Mouse (Mus musculus) retina, embryonic 14.5 days (tissue): ENCODE measurements around the gene Sart3.

Source experiments
- DNase-seq: peaks from one replicate; pipeline ENCODE4 v3.0.0-alpha.2; 2015; ENCODE audit warnings: low spot score

The Sart3 gene

DNA sequence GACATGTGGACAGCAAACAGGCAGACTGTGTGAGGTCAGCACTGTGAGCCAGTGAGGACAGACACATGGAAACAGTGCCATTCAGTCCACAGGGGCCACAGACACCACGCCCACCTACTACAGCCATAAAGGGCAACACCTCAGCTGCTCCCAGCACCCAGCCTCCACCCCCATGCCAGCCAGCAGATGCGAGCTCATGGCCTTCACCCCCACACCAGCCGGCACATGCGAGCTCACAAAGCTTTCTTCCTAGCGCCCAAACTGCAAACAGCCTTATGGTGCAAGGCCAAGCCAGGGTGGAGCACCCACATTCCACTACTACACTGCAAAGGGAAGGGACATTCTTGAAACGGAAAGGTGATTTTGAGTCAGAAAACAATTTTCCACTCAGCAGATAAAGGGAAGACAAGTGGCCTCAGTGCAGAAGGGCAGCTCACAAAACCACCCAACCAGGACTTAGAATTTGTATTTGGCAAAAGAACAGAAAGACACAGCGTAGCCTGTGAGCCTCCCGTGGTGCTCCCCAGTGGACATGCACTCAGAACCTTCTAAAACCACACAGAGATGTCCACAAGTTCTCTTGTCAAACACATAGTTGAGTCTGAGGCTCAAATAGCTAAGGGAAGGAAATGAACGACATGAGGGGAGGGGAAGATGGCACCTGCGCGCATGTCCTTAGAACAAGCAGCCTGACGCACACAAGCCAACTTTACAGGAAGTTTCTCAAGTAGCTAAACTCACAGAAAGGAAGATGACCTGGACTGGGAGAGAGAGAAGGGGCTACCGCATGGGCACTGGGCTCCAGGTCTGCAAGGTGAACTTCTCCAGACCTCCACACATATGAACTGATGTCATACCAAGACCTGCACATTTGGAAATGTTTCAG, 6.4 kb downstream of the Sart3 start:
- DNase-seq = no peak

DNA sequence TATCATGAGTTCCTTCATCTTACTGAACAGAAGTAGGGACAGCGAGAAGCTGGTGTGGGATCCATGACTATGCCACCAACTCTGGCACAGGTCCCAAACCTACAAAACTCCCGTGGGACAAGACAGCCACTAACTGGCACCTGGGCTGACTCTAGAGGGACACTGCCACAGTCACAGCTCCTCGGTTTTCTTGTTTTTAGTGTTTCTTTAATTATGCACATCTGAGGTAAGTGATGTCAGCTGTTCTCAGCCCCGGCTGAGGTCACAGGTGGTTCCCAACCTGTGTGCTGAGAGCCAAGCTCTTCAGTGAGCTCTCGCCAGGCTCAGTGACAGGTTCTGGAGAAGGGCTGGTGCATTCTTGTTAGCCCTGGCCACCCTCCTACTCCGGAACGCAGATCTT, 7.9 kb downstream of the Sart3 start:
- DNase-seq = no peak

DNA sequence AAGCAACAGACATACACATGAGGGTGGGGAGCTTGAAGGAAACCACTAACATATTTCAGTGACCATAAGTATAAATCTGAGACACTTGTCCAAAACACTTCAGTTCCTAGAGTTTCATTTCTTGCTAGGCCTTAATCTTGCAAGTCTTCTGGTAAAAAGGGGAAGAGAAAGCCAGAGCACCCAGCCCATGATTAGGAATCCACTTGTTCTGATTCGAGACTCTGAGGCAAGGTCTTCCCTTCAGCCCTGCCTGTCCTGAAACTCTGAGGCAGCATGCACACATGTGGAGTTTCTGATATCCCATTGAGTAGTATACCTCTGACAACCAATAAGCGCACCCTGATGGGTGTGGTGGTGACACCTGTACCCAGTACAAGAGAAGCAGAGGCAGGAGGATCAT, 10.7 kb downstream of the Sart3 start:
- DNase-seq = no peak

DNA sequence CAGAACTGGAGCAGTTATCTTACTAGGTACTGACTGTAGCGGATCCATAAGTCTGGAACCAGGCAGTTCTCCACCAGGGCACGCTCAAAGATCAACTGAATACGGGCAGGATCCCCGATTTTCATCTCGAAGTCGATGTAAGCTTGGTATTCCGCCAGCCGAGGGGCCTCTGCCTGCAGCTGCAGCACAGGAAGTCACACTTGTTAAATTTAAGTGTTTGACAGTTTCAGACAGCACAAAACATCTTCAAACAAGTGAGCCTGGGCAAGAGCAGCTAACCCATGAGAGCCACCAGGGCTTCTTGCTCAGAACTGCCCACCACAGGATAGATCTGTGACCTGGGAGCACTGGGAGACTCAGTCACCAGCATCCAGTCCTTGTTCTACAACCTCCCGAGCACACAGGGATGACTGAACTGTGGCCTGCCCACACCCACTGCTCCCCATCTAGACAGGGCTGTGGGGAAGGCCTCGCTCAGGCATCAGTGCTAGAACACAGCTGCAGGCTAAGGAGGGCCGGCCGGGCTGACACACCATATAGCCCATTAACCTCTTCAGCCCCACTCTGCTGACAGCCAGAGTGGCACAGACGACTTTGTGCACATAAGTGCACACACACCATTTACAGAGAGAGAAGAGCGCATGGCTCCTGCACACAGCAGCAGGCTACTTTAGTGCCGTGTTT, 16.8 kb downstream of the Sart3 start:
- DNase-seq = no peak

DNA sequence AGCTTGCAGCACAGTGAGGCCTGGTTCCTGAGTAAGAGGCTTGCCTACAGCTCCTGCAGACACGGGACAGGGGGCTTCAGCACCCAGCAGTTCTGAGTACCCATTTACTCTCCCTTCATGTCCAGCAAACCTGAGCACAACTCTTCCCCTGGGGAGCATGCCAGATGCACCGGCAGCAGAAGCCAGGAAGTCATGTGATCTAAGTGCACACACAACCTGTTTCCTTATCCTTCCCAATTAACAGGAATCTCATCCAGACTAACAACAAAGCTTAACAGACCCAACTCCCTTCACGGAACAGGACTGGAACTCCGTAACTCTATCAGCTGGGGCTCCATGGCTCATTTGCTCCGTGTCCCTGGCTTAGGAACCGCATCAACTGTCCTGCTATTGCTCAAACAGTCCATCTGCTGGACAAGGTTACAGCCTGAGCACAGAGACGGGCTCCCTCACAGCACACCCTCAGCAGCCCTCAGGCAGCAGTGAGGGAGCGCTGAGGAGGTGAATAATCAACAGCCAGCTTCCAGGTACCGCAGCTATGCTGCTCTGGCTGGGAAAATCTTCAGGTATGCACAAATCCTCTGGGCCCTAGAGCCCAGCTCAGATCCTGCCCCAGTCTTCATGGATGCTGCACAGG, 20.7 kb downstream of the Sart3 start:
- no peak for DNase-seq

DNA sequence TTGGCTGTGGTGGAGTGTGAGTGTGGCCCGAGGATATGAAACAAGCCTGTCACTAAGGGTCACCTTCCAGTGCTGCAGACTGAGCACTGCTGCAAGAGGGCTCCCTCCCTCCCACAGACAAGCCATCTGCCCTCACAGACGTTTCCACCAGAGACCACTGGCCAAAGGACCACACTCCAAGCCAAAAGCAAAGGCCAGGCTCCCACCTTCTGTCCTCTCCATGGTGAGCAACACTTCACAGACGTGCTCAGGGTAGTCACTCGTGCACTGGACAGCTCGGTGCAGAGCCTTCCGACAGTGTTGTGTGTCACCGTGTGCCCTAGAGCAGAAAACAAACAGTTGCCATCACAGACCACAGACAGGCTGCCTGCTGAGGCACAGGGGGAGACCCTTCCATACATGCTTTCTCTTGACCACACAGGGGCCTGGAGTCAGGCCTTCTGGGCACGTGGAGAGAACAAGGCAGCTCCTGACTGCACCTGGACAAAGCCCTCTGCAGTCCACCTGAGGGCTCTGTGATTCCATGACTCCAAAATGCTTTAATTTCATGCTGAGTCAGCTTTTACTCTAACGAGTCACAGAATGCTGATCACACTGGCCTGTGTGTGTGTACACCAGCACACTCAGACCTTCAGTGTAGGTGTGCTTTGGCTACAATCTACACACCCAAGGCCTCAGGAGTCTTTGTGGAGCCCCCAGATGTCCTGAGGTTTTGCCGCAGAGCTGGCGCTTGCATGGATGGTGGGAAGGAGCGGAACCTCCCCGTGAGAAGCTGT, 23.6 kb downstream of the Sart3 start:
- no peak for DNase-seq

DNA sequence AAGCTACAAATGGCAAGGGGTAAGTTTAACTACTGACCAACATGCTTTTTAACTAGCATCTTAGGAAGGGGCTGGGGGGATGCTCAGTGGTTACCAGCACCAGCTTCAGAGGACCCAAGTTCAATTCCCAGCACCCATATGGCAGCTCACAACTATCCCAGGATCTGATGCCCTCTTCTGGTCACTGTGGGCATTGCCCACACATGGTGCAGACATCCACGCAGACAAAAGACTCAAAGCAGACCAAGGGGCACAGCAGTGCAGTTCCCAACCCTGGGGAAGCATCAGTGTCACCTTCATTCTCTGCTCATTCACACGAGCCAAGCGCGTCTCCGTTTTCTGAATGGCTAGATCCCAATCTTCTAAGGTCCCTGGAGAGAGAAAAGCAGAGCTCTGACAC, 24.7 kb downstream of the Sart3 start:
- DNase-seq = no peak

DNA sequence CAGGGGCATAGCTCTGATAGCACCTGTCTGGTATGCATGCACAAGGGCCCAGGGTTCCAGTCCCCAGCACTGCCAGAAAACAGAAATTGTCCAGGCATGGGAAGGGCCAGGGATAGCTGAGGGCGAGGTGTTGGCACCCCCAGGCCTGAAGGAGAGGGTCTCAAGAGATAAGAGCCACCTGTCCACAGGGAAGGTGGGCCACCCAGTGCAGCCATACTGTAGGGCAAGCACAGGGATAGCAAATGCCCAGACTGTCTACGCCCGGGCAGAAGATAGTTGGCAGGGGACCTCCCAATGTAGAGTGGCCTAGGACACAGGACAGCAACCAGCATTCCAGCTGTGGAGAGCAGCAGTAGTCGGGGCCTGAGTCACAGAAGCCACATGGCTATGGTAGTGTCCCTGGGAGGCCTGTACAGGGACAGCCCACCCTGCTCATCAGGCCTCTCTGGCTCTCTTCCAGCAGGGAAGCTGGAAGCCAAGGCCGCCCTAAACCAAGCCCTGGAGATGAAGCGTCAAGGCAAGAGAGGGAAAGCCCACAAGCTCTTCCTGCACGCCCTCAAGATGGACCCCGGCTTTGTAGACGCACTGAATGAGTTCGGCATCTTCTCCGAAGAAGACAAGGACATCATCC, 34.6 kb downstream of the Sart3 start:
- DNase-seq = no peak

DNA sequence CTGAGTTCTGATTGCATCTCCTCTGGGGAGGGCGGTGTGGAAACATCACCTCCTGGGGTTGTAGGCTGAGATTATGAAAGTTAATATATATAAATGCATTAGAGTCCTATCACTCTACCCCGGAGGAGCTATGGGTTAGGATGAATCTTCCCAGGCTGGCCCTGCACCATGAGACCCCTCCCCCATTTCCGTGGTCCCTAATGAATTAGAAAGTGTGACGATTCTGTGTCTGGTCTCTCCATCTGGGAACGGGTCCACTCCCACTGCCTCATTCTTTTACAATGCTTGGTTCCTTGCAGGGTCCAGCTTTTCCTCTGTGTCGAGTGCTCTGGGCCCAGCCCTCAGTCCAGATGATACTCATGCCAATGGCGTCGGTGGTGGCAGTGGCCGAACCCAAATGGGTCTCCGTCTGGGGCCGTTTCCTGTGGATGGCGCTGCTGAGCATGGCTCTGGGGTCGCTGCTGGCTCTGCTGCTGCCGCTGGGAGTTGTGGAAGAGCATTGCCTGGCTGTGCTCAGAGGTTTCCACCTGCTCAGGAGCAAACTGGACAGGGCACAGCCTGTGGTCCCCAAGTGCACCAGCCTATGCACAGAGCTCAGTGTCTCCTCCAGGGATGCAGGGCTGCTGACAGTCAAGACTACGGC, 35.7 kb downstream of the Sart3 start:
- DNase-seq = peak; percentile 12

DNA sequence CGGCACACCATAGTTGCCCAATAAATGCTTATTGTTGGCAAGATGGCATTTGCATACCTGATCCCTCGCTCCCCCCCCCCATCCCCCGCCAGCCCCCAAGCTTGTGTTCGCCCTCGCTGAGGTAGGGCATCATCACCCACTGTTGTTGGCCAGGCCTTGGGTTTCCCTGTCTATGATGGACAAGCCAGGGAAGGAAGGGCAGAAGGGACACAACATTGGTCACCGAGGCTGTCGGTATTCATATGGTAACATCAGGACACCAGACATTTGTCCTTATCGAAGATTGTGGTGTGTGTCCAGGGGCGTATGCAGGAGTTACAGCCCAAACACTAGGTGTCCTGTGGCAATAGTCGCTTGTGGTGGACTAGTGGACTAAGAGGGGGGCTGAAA, 36.2 kb downstream of the Sart3 start:
- peak; percentile 21 for DNase-seq

DNA sequence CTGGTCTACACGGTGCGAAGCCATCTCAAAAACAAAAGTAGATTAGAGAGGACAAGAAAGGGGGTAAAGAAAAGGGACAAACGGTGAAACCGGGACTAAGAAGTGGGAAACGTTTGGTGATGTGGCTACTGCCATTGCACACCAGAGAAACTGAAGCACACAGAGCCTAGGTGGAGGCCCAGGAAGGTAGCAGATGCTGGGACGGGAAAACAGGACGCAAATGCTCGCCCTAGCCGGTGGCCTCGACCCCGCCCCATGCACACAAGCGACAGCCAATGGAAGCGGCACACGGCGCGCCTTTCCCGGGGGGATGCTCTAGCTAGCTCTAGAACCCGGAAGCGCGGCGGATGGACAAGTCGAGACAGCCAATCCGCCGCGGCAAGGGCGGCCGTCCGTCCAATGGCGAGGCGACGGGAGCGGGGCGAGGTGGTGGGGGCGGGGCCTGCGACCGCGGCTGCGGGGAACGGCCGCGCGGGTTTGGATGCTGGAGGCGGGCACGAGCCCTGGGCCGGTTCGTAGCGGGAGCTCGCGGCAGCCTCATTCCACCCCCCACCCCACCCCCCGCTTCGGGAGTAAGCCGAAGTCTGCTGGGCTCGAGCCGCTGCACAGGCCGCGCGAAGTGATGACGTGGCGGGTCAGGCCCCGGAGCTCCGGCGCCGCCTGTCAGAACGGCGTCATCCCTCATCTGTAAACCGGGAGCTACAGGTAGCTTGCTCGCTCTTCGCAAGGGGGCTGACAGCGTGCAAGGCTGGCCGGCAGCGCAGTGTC, 36.8 kb downstream of the Sart3 start, which contains the start of gene Ficd:
Gene Ficd (plus strand): TSS at position 459 of the 768 bp plus-strand sequence.
- DNase-seq = peak; percentile 99

DNA sequence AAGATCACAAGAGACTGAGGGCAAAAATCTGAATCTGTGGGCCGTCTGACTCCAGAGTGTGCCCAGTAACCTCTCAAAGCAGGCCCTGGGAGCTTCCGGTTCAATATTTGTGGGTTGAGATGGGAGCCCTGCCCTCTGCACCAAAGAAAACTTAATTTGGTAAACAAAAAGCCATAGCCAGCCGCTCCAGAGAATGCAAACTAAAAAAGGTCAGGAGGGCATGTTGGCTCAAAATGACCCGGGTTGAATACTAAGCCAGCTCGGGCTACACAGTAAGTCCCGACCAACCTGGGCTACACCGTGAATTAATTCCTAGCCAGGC, 37.3 kb downstream of the Sart3 start:
- no peak for DNase-seq

DNA sequence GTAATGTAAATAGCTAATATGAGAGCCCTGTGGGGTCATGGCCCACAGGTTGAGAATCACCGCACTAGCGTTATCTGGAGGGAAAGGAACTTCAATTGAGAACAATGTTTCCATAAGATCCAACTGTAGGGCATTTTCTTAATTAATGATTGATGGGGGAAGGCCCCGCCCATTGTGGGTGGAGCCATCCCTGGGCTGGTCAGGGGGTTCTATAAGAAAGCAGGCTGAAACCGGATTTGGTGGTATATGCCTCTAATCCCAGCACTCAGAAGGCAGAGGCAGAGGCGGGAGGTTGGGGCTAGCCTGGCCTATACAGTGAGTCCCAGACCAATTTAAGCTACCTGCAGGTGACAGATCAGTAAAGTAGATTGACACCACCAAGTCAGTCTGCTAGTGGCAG, 37.9 kb downstream of the Sart3 start:
- DNase-seq = peak; percentile 27

DNA sequence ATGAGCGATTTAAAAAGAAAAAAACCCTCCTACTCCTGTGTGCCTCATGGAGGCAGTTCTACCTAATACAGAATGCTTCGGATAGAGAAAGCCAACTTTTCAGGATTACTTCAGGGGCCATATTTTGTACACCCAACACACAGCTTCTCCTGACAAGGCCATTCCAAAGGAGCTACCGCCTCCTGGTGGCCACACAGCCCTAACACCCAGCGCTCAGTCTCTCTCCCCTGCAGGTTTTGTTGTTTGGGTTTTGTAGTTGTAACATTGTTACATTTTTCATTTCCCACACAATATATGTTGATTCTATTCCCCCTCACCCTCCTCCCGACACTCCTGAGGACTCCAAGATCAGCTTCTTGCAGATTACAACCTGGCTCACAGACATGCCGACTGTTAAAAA, 40.1 kb downstream of the Sart3 start:
- DNase-seq = peak; percentile 72

DNA sequence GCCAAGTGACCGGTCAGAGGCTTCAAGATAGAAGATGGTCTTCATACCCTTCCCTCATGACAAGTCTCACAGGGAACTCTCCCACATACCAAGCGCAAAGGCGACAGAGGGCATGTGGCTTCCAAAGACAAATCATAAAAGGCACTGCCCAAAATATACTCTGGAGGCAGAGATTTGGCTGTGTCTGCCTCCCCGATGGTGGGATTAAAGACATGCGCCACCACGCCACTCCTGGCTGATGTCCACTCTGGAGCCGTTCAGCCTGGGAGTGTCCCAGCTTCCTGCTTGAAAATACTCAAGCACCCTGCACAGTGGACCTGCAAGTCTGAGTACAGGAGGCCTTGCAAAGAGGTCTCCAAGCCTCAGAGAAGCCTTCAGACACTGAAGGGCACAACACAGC, 41.1 kb downstream of the Sart3 start:
- no peak for DNase-seq

DNA sequence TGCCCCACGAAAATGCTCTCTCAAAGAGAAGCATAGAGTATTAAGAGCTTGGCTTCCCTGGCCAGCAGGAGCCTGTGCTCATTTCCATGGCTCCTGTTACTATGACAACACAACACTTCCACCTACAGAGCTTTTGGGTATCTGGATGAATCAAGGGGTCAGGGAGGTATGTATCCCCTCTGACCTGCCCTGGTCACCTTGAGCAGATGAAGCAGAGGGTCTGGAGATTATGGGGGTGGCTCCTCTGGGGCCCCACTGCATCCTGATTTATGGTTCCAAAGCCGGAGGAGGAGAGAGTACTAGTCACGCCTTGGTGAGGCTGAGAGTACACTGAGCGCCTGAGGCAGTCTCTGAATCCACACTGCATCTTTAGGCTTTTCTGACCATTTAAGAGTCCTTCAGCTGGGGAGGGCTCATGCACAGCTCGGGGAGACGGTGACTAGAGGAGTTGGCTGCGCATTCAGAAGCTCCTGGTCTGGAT, 41.6 kb downstream of the Sart3 start:
- DNase-seq = no peak

DNA sequence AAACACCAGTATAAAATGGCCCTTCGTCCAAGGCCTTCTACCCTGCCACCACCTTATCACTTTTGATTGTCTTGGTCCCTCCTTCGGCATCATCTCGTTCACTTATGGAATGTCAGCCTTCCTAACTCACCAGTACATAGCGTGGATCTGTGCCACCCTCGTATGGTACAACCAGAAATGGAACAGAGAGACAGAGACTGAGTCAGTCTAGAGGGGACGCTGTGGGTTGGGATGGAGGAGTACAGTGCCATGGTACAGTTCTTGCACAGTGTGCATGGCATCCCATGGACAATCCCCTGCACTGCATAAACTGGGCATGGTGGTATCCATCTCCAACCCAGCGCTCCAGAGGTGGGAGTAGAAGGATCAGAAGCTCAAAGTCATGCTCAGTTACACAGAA, 43.6 kb downstream of the Sart3 start:
- DNase-seq = no peak

DNA sequence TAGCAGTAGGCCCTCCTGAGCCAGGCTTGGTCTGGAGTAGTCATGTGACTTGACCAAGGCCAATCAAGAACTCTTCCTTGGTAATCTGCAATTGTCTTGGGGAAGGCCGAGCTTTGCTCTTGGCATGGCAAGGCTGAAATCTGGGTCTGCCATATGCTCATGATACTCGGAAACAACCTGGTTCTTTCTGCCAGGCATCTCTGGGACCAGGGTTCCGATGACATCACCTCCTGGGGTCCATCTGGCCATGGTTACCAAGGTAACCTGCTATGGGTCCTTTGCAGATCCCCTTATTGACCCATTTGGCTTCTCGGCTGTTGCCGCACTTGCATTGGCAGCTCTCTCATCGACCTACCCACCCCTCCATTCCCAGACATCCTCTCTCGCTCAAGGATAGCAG, 44.3 kb downstream of the Sart3 start:
- DNase-seq = no peak

DNA sequence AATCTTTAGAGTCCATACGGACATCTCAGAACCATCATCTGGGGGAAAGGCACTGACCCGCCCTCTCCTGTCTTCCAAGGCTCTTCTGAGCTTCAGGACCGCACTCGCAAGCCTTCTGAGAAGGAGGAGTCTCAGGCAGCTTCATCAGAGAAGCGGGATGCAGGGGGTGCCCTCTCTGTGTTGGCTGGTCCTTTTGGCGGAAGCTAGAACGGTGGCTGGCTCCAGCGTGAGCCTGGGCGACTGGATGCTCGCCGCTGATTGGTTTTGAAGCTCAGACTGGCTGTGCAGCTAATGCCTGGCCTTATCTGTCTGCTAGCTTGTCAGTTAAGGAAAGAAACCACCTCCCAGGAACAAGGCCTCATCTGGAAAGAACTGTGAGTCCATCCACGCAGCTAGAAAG, 45.1 kb downstream of the Sart3 start:
- no peak for DNase-seq

DNA sequence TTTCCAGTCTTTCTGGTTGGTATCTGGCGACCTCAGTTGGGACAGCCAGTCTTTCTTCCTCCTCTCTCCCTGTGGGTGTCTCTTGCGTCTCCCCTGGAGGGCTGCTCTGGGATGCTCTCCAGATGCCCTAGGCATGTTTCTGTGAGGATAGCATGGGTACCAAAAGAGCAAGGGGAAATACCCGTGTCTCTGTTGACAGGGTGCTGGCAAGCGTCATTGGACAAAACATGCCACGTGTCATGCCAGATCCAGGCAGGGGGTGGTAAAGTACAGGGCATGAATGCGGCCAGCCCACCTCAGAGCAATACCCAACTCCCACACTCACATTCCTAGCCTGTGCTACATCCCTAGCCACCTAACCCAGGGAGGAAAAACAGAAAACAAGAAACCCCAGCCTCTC, 45.7 kb downstream of the Sart3 start:
- DNase-seq = no peak

DNA sequence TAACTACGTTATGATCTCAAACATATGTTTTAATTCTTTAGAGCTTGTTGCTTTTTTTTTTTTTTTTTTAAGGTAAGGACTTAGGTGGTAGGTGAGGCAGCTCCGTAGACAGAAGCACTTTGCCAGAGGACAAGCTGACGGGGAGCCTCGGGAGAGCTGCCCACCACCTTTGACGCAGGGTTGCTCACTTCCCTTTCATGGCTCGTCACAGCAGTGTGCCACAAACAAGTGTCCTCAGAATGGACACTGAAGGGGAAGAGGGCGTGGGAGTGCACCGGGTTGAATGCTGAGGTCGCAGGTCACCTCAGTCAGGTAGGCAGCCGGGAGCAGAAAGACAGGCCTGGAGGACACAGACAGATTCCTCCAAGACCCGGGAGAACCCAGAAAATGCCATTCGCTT, 46.9 kb downstream of the Sart3 start:
- no peak for DNase-seq
